Mouse (Mus musculus) MEL (cell line): Measurements from ENCODE around the gene Myo18b. TPM values are rescaled to one million over a fixed set of nuclear protein-coding genes. Genes with fewer than 3 reads are reported as not detected.

Source experiments
- DNase-seq: peaks from one replicate; pipeline ENCODE4 v3.0.0; 2011; ENCODE audit warnings: low read depth, low spot score
- H3K27ac ChIP-seq: 2 replicates; pipeline ENCODE4 v1.5.1; 2012; ENCODE audit warnings: low read depth, mild to moderate bottlenecking, control low read depth, low read length, moderate library complexity; ENCODE audit not compliant: control insufficient read depth
- H3K27me3 ChIP-seq, 2 experiments: fragments of 150-350 bp in 1 of 2; sonication (generic) in 1 of 2; 2 replicates each; pipeline ENCODE4 v1.6.1; 2012; ENCODE audit warnings: low read length in 2 of 2, mild to moderate bottlenecking in 2 of 2, improper control_type of control experiment in 1 of 2, moderate library complexity in 1 of 2; ENCODE audit not compliant: insufficient read depth in 2 of 2, control insufficient read depth in 1 of 2
- H3K36me3 ChIP-seq, 2 experiments: 2 replicates each; pipeline ENCODE4 v1.6.1; 2012 to 2014; ENCODE audit warnings: low read length in 2 of 2, improper control_type of control experiment in 1 of 2, inconsistent platforms in 1 of 2, mild to moderate bottlenecking in 1 of 2; ENCODE audit not compliant: insufficient read depth in 2 of 2, control insufficient read depth in 1 of 2
- H3K4me1 ChIP-seq, 2 experiments: fragments of 150-350 bp in 1 of 2; sonication (generic) in 1 of 2; 2 replicates each; pipeline ENCODE4 v1.6.1; 2012; ENCODE audit warnings: low read length in 2 of 2, improper control_type of control experiment in 1 of 2, mild to moderate bottlenecking in 1 of 2; ENCODE audit not compliant: insufficient read depth in 2 of 2, control insufficient read depth in 1 of 2
- H3K4me3 ChIP-seq, 2 experiments: fragments of 150-350 bp in 1 of 2; sonication (generic) in 1 of 2; 2 replicates each; pipeline ENCODE4 v1.5.1; 2012; ENCODE audit warnings: low read depth in 2 of 2, low read length in 2 of 2, mild to moderate bottlenecking in 2 of 2, moderate library complexity in 2 of 2, control low read depth in 1 of 2, improper control_type of control experiment in 1 of 2; ENCODE audit not compliant: control insufficient read depth in 1 of 2, insufficient read depth in 1 of 2
- H3K79me2 ChIP-seq: 2 replicates; pipeline ENCODE4 v1.6.1; 2012; ENCODE audit warnings: mild to moderate bottlenecking, low read length, moderate library complexity; ENCODE audit not compliant: control insufficient read depth, poor library complexity, insufficient read depth
- H3K9ac ChIP-seq: 2 replicates; pipeline ENCODE4 v1.6.1; 2012; ENCODE audit warnings: low read depth, mild to moderate bottlenecking, control low read depth, low read length, moderate library complexity; ENCODE audit not compliant: control insufficient read depth, poor library complexity, severe bottlenecking
- H3K9me3 ChIP-seq: fragments of 150-350 bp; sonication (generic); replicated peaks from 2 replicates; pipeline ENCODE4 v1.6.1; 2012; ENCODE audit warnings: mild to moderate bottlenecking, low read length, improper control_type of control experiment, moderate library complexity; ENCODE audit not compliant: insufficient read depth
- CHD2 ChIP-seq: IDR thresholded peaks from 2 replicates; pipeline ENCODE4 v1.6.1; 2011; ENCODE audit warnings: low read length, improper control_type of control experiment
- ETS1 ChIP-seq: IDR thresholded peaks from 2 replicates; pipeline ENCODE4 v1.6.1; 2012; ENCODE audit warnings: low read depth, mild to moderate bottlenecking, inconsistent platforms, low read length, improper control_type of control experiment, moderate library complexity
- JUND ChIP-seq: IDR thresholded peaks from 2 replicates; pipeline ENCODE4 v1.6.1; 2011; ENCODE audit warnings: low read depth, mild to moderate bottlenecking, improper control_type of control experiment, low read length
- KAT2A ChIP-seq: conservative IDR thresholded peaks from 2 replicates; pipeline ENCODE4 v1.6.1; 2012; ENCODE audit warnings: low read depth, low read length, improper control_type of control experiment, inconsistent platforms
- MAZ ChIP-seq: IDR thresholded peaks from 2 replicates; pipeline ENCODE4 v1.6.1; 2012; ENCODE audit warnings: low read depth, mild to moderate bottlenecking, inconsistent platforms, low read length, improper control_type of control experiment
- MEF2A ChIP-seq: IDR thresholded peaks from 2 replicates; pipeline ENCODE4 v1.6.1; 2014; ENCODE audit warnings: low read depth, mild to moderate bottlenecking, inconsistent platforms, low read length, improper control_type of control experiment; ENCODE audit not compliant: poor library complexity, insufficient replicate concordance, severe bottlenecking; ENCODE audit errors: extremely low read depth
- NELFE ChIP-seq: IDR thresholded peaks from 2 replicates; pipeline ENCODE4 v1.6.1; 2011; ENCODE audit warnings: low read depth, low read length, improper control_type of control experiment
- NRF1 ChIP-seq: IDR thresholded peaks from 2 replicates; pipeline ENCODE4 v1.6.1; 2014; ENCODE audit warnings: low read depth, mild to moderate bottlenecking, inconsistent platforms, low read length, improper control_type of control experiment, moderate library complexity; ENCODE audit not compliant: poor library complexity, insufficient read depth, severe bottlenecking
- POLR2A ChIP-seq, 2 experiments: IDR thresholded peaks; 2 replicates each; pipeline ENCODE4 v1.6.1; 2011 to 2012; ENCODE audit warnings: low read length in 2 of 2, mild to moderate bottlenecking in 2 of 2, control low read depth in 1 of 2, improper control_type of control experiment in 1 of 2, low read depth in 1 of 2, moderate library complexity in 1 of 2; ENCODE audit not compliant: control insufficient read depth in 1 of 2, insufficient read depth in 1 of 2, poor library complexity in 1 of 2
- POLR2AphosphoS2 ChIP-seq: IDR thresholded peaks from 2 replicates; pipeline ENCODE4 v1.6.1; 2011; ENCODE audit warnings: low read length, improper control_type of control experiment
- RCOR1 ChIP-seq: IDR thresholded peaks from 2 replicates; pipeline ENCODE4 v1.6.1; 2012; ENCODE audit warnings: low read depth, mild to moderate bottlenecking, inconsistent platforms, low read length, improper control_type of control experiment
- SIN3A ChIP-seq: IDR thresholded peaks from 2 replicates; pipeline ENCODE4 v1.6.1; 2012; ENCODE audit warnings: low read length, improper control_type of control experiment, inconsistent platforms
- TAL1 ChIP-seq: IDR thresholded peaks from 2 replicates; pipeline ENCODE4 v1.6.1; 2012; ENCODE audit warnings: mild to moderate bottlenecking, inconsistent platforms, low read length, moderate library complexity, mixed read lengths
- TBP ChIP-seq: IDR thresholded peaks from 2 replicates; pipeline ENCODE4 v1.8.0; 2011; ENCODE audit warnings: low read depth, low read length, improper control_type of control experiment
- UBTF ChIP-seq: IDR thresholded peaks from 2 replicates; pipeline ENCODE4 v1.6.1; 2012; ENCODE audit warnings: low read depth, mild to moderate bottlenecking, inconsistent platforms, low read length, improper control_type of control experiment, moderate library complexity, borderline replicate concordance; ENCODE audit not compliant: insufficient read depth
- USF1 ChIP-seq: IDR thresholded peaks from 2 replicates; pipeline ENCODE4 v1.6.1; 2014; ENCODE audit warnings: low read depth, mild to moderate bottlenecking, inconsistent platforms, low read length, improper control_type of control experiment, moderate library complexity
- USF2 ChIP-seq, 2 experiments: IDR thresholded peaks; 2 replicates each; pipeline ENCODE4 v1.6.1; 2011 to 2012; ENCODE audit warnings: improper control_type of control experiment in 2 of 2, low read length in 2 of 2, borderline replicate concordance in 1 of 2, inconsistent platforms in 1 of 2, low read depth in 1 of 2, mild to moderate bottlenecking in 1 of 2; ENCODE audit not compliant: insufficient read depth in 1 of 2
- ZKSCAN1 ChIP-seq: IDR thresholded peaks from 2 replicates; pipeline ENCODE4 v1.6.1; 2012; ENCODE audit warnings: low read depth, mild to moderate bottlenecking, inconsistent platforms, low read length, improper control_type of control experiment, moderate library complexity
- ZMIZ1 ChIP-seq: IDR thresholded peaks from 2 replicates; pipeline ENCODE4 v1.6.1; 2012; ENCODE audit warnings: low read depth, mild to moderate bottlenecking, inconsistent platforms, low read length, improper control_type of control experiment, moderate library complexity
- ZNF384 ChIP-seq: IDR thresholded peaks from 2 replicates; pipeline ENCODE4 v1.6.1; 2012; ENCODE audit warnings: low read depth, mild to moderate bottlenecking, inconsistent platforms, low read length, improper control_type of control experiment
- polyA plus RNA-seq, 2 experiments: library from polyadenylated mRNA; stranded (reverse) in 1 of 2; unstranded in 1 of 2; fragments of >175 nt in 1 of 2; fragments of >200 nt in 1 of 2; gene quantifications; 2 replicates each; pipeline versions ENCODE4 v1.2.1 to v1.2.4; 2012; ENCODE audit warnings: low replicate concordance in 2 of 2, low read depth in 1 of 2; ENCODE audit not compliant: insufficient read length in 2 of 2, insufficient read depth in 1 of 2, missing spikeins in 1 of 2
- total RNA-seq: library from RNA; depleted of rRNA; stranded (reverse); fragments of 300-350 nt; gene quantifications from 2 replicates; pipeline ENCODE4 v1.2.3, GENCODE M21; 2012; rRNA removed

Myo18b gene
- total RNA-seq, result not detected in 2 replicates
- polyA plus RNA-seq, result not detected

- H3K4me1 ChIP-seq, result no peaks in the 10 kb centered on the region
- no peak for DNase-seq
- no peaks in the 10 kb centered on the region for H3K79me2 ChIP-seq
- no peak within 1 kb of the TSS for H3K9ac ChIP-seq
- H3K4me3 ChIP-seq, result no peak within 1 kb of the TSS
- no peaks in the 10 kb centered on the region for H3K27me3 ChIP-seq
- H3K27ac ChIP-seq, result no peak within 1 kb of the TSS
- no peak for TF ChIP-seq ZNF384
- no peak for TF ChIP-seq SIN3A
- TF ChIP-seq MEF2A, result no peak
- TF ChIP-seq USF2 (IDR thresholded peaks at IDR 0.05; ENCODE audit: borderline replicate concordance in 1 of 2, insufficient read depth in 1 of 2, low read depth in 1 of 2, low read length in 2 of 2), result no peak
- H3K9me3 ChIP-seq, result no peaks in the 10 kb centered on the region
- no peaks in the 10 kb centered on the region for H3K36me3 ChIP-seq
Measured at GRCm38 (mm10) chr5:112895674-112896654, at the start of gene Myo18b. Myo18b (minus strand) TSS chr5:112896362.

- Histone ChIP-seq H3K36me3 (no peaks in the 10 kb centered on the region), H3K9ac (no peak overlapping the region), H3K27ac (no peak overlapping the region), H3K4me1 (no peaks in the 10 kb centered on the region), H3K9me3 (no peaks in the 10 kb centered on the region), H3K79me2 (no peaks in the 10 kb centered on the region), H3K27me3 (no peaks in the 10 kb centered on the region), H3K4me3 (no peak overlapping the region)
- no peak for DNase-seq
- TF ChIP-seq ETS1 (no peak), MAZ (no peak), CHD2 (no peak), POLR2A (IDR thresholded peaks at IDR 0.05; ENCODE audit: control insufficient read depth in 1 of 2, insufficient read depth in 1 of 2, low read depth in 1 of 2, low read length in 2 of 2, poor library complexity in 1 of 2) (no peak), POLR2AphosphoS2 (no peak), NRF1 (no peak), MEF2A (no peak), RCOR1 (no peak)
Measured at GRCm38 (mm10) chr5:112945925-112946324, 49.8 kb upstream of the Myo18b start.

- TF ChIP-seq USF1 (no peak), NELFE (no peak), SIN3A (no peak), TBP (no peak), CHD2 (no peak), RCOR1 (no peak), ZMIZ1 (no peak), ZKSCAN1 (no peak), JUND (no peak), TAL1 (no peak), UBTF (no peak), KAT2A (no peak)
- TF ChIP-seq, all 39 proteins: peak for 0
- Histone ChIP-seq H3K27ac (no peak overlapping the region), H3K9ac (no peak overlapping the region), H3K4me3 (no peak overlapping the region), H3K27me3 (no peaks in the 10 kb centered on the region), H3K36me3 (no peaks in the 10 kb centered on the region), H3K79me2 (no peaks in the 10 kb centered on the region), H3K4me1 (no peaks in the 10 kb centered on the region), H3K9me3 (no peaks in the 10 kb centered on the region)
- no peak for DNase-seq
Measured at GRCm38 (mm10) chr5:112942244-112942643, 46.1 kb upstream of the Myo18b start.
